Mouse (Mus musculus) lung, embryonic 14.5 days (tissue): ENCODE results near the gene Slc6a9. TPM values are rescaled to one million over a fixed set of nuclear protein-coding genes. Genes with fewer than 3 reads are reported as not detected.
A peak's percentile ranks its signal among the peaks of the same experiment; 100 is the strongest.

ENCODE experiments used
- ATAC-seq: fragments of 200-750 bp; cut with Nextera tagmentation; 2 replicates; pipeline ENCODE4 v1.8.0; 2017; ENCODE audit warnings: mild to moderate bottlenecking, moderate TSS enrichment, moderate library complexity; ENCODE audit not compliant: insufficient read depth
- DNase-seq: peaks from one replicate; pipeline ENCODE4 v3.0.0-alpha.2; 2015
- H3K27ac ChIP-seq: fragments of 300-500 bp; sonication (generic); 2 replicates; pipeline ENCODE4 v1.5.1; 2014; ENCODE audit warnings: low read depth, mild to moderate bottlenecking, moderate library complexity
- H3K27me3 ChIP-seq: fragments of 300-500 bp; sonication (generic); 2 replicates; pipeline ENCODE4 v1.6.1; 2014; ENCODE audit warnings: low read length, control low read depth; ENCODE audit not compliant: insufficient read depth
- H3K36me3 ChIP-seq: fragments of 300-500 bp; sonication (generic); 2 replicates; pipeline ENCODE4 v1.6.1; 2014; ENCODE audit warnings: control low read depth; ENCODE audit not compliant: insufficient read depth
- H3K4me1 ChIP-seq: fragments of 300-500 bp; sonication (generic); 2 replicates; pipeline ENCODE4 v1.6.1; 2014; ENCODE audit warnings: antibody characterized with exemption, control low read depth; ENCODE audit not compliant: insufficient read depth
- H3K4me2 ChIP-seq: fragments of 300-500 bp; sonication (generic); 2 replicates; pipeline ENCODE4 v1.6.1; 2014; ENCODE audit warnings: mild to moderate bottlenecking
- H3K4me3 ChIP-seq: fragments of 300-500 bp; sonication (generic); 2 replicates; pipeline ENCODE4 v1.5.1; 2014; ENCODE audit warnings: low read depth, low read length
- H3K9ac ChIP-seq: fragments of 300-500 bp; sonication (generic); 2 replicates; pipeline ENCODE4 v1.6.1; 2014
- H3K9me3 ChIP-seq: fragments of 300-500 bp; sonication (generic); 2 replicates; pipeline ENCODE4 v1.6.1; 2016; ENCODE audit warnings: low read depth, low read length, control low read depth
- CTCF ChIP-seq: IDR thresholded peaks from 2 replicates; pipeline ENCODE4 v1.5.1; 2016; ENCODE audit warnings: antibody characterized with exemption, low read depth
- WGBS: fragments of 180-500 bp; shearing (Covaris S2); extraction: QIAGEN DNeasy Blood & Tissue Kit; methylation state at CpG from one replicate; pipeline ENCODE4 v1.1.7; 2014; 5-methylcytosine and 5-hydroxymethylcytosine counted together
- polyA plus RNA-seq: library from polyadenylated mRNA; unstranded; fragments of >200 nt; fragmentation: Nextera tagmentation; extraction: Ambion mirVana; gene quantifications from 2 replicates; pipeline ENCODE4 v1.2.1, GENCODE M21; 2014

Gene Slc6a9
- polyA plus RNA-seq, result 7.2 and 9.7 TPM in 2 replicates

GRCm38 (mm10) chr4:117834457-117834844 lies at the start of gene Slc6a9:
Gene Slc6a9, plus strand, starts transcription at chr4:117834506.
- Histone ChIP-seq H3K36me3 (no peaks in the 10 kb centered on the region), H3K4me1 (peaks cover 12% of the 10 kb centered on the region), H3K9me3 (no peaks in the 10 kb centered on the region), H3K4me3 (peak within 1 kb of the TSS; percentile 77), H3K4me2 (peak within 1 kb of the TSS; percentile 92), H3K9ac (peak within 1 kb of the TSS; percentile 59), H3K27ac (peak within 1 kb of the TSS; percentile 93), H3K27me3 (no peaks in the 10 kb centered on the region)
- DNase-seq (no peak), ATAC-seq (no peak)
- TF ChIP-seq CTCF, result no peak; the same call in 1 of the 2 replicates
- 26% methylated on average over 3 of the region's 3 CpGs for WGBS

GRCm38 (mm10) chr4:117786963-117787362 lies 47.3 kb upstream of the Slc6a9 start:
- Histone ChIP-seq H3K4me1 (no peaks in the 10 kb centered on the region), H3K27ac (no peak overlapping the region), H3K27me3 (no peaks in the 10 kb centered on the region), H3K36me3 (no peaks in the 10 kb centered on the region), H3K9me3 (no peaks in the 10 kb centered on the region), H3K4me2 (peak overlapping the region; percentile 31), H3K9ac (no peak overlapping the region), H3K4me3 (no peak overlapping the region)
- TF ChIP-seq CTCF, result no peak
- 20% methylated on average over 8 of the region's 8 CpGs for WGBS
- DNase-seq (peak; percentile 51), ATAC-seq (peak; percentile 63)

- Histone ChIP-seq H3K27me3 (no peaks in the 10 kb centered on the region), H3K9ac (no peak overlapping the region), H3K27ac (no peak overlapping the region), H3K4me1 (no peaks in the 10 kb centered on the region), H3K4me2 (no peak overlapping the region), H3K9me3 (no peaks in the 10 kb centered on the region), H3K36me3 (no peaks in the 10 kb centered on the region), H3K4me3 (no peak overlapping the region)
- 51% methylated on average over 10 of the region's 10 CpGs for WGBS
- TF ChIP-seq CTCF, result no peak
- no peak for DNase-seq
- no peak for ATAC-seq
These were observed 46.0 kb upstream of the Slc6a9 start for GRCm38 (mm10) chr4:117788308-117788707.

DNA sequence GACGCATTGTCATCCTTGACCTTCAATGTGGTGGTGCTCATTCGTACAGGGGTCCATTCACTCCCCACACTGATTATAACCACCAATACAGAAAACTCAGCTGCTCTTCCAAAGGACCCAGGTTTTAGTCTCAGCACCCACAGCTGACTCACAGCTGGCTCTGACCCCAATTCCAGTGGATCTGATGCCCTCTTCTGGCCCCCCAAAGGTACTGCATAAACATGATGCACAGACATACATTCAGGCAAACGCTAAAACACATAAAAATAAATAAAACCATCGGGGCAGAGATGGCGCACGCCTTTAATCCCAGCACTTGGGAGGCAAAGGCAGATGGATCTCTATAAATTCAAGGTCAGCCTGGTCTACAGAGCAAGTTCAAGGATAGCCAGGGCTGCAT lies 34.4 kb upstream of the Slc6a9 start:
- 80% methylated on average over 6 of the region's 6 CpGs for WGBS
- peak; percentile 14; the same call in 1 of the 2 replicates for TF ChIP-seq CTCF
- H3K4me3 ChIP-seq, result no peak overlapping the region

GRCm38 (mm10) chr4:117806992-117807391 lies 27.3 kb upstream of the Slc6a9 start:
- no peak for DNase-seq
- Histone ChIP-seq H3K9ac (no peak overlapping the region), H3K4me1 (no peaks in the 10 kb centered on the region), H3K9me3 (no peaks in the 10 kb centered on the region), H3K27me3 (no peaks in the 10 kb centered on the region), H3K36me3 (no peaks in the 10 kb centered on the region), H3K27ac (no peak overlapping the region), H3K4me3 (no peak overlapping the region), H3K4me2 (no peak overlapping the region)
- no peak for TF ChIP-seq CTCF
- 50% methylated on average over 5 of the region's 5 CpGs for WGBS
- no peak for ATAC-seq

More for the DNA sequence above, 34.4 kb upstream of the Slc6a9 start:
- DNase-seq, result no peak
- no peak for ATAC-seq
- Histone ChIP-seq H3K4me1 (no peaks in the 10 kb centered on the region), H3K27ac (no peak overlapping the region), H3K36me3 (no peaks in the 10 kb centered on the region), H3K9me3 (no peaks in the 10 kb centered on the region), H3K27me3 (no peaks in the 10 kb centered on the region), H3K9ac (no peak overlapping the region), H3K4me2 (no peak overlapping the region)

DNA sequence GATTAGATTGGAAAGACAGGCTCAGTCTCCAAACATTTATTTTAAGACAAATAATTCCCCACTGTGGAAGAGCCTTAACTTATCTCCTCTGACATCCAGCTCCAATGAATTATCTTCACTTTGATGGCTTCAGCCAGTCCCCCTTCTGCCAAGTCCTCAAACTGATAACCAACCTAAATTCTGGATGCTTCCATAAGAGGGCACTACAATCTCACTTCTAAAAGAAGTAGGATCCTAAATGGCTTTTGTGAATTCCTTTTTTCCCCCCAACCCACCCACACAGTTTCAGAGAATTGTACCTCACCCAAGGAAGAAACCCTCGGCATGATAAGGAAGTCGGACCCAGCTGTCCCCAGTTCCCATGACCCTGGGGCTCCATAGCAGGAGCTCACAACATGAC lies 23.4 kb upstream of the Slc6a9 start:
- DNase-seq (peak; percentile 66), ATAC-seq (no peak)
- Histone ChIP-seq H3K4me3 (no peak overlapping the region), H3K36me3 (no peaks in the 10 kb centered on the region), H3K4me1 (no peaks in the 10 kb centered on the region), H3K9ac (no peak overlapping the region), H3K27me3 (no peaks in the 10 kb centered on the region), H3K4me2 (no peak overlapping the region), H3K27ac (no peak overlapping the region), H3K9me3 (no peaks in the 10 kb centered on the region)
- TF ChIP-seq CTCF, result peak; percentile 39
- WGBS, result 32% methylated on average over 2 of the region's 2 CpGs

GRCm38 (mm10) chr4:117813591-117814192 lies 20.6 kb upstream of the Slc6a9 start:
- no peak overlapping the region for H3K9ac ChIP-seq
- DNase-seq (peak; percentile 61), ATAC-seq (peak; percentile 42; the same call in 1 of the 2 replicates)
- no peak overlapping the region for H3K27ac ChIP-seq
- no peak for TF ChIP-seq CTCF
- H3K27me3 ChIP-seq, result no peaks in the 10 kb centered on the region
- no peaks in the 10 kb centered on the region for H3K4me1 ChIP-seq
- 37% methylated on average over 9 of the region's 9 CpGs for WGBS
- H3K36me3 ChIP-seq, result no peaks in the 10 kb centered on the region
- no peak overlapping the region for H3K4me3 ChIP-seq
- H3K9me3 ChIP-seq, result no peaks in the 10 kb centered on the region
- no peak overlapping the region for H3K4me2 ChIP-seq
